Mouse (Mus musculus) limb, embryonic 14.5 days (tissue): ENCODE measurements at regions not wholly inside any gene's neighbourhood (a gene's known extent, or its start where the extent isn't known, plus 50 kb on each side); places are given as distances from the start of the nearest gene placed in this dataset.

Experiments
- ATAC-seq: fragments of 200-750 bp; cut with Nextera tagmentation; 2 replicates; pipeline ENCODE4 v1.8.0; 2017; ENCODE audit warnings: low read depth, moderate number of reproducible peaks, moderate TSS enrichment; ENCODE audit not compliant: low FRiP score
- DNase-seq: peaks from one replicate; pipeline ENCODE4 v3.0.0-alpha.2; 2015; ENCODE audit warnings: low spot score
- H3K27ac ChIP-seq: fragments of 300-500 bp; sonication (generic); replicated peaks from 2 replicates; pipeline ENCODE4 v1.5.1; 2014; ENCODE audit warnings: low read depth, mild to moderate bottlenecking, low read length, moderate library complexity, mixed read lengths
- H3K27me3 ChIP-seq: fragments of 300-500 bp; sonication (generic); 2 replicates; pipeline ENCODE4 v1.6.1; 2014; ENCODE audit warnings: low read length, mixed read lengths; ENCODE audit not compliant: control insufficient read depth, insufficient read depth
- H3K36me3 ChIP-seq: fragments of 300-500 bp; sonication (generic); 2 replicates; pipeline ENCODE4 v1.6.1; 2014; ENCODE audit warnings: mild to moderate bottlenecking, low read length, moderate library complexity, mixed read lengths; ENCODE audit not compliant: control insufficient read depth, insufficient read depth
- H3K4me1 ChIP-seq: fragments of 300-500 bp; sonication (generic); 2 replicates; pipeline ENCODE4 v1.6.1; 2014; ENCODE audit warnings: antibody characterized with exemption, low read length, mixed read lengths; ENCODE audit not compliant: control insufficient read depth, insufficient read depth
- H3K4me2 ChIP-seq: fragments of 300-500 bp; sonication (generic); replicated peaks from 2 replicates; pipeline ENCODE4 v1.6.1; 2014; ENCODE audit warnings: low read depth, mild to moderate bottlenecking, low read length, moderate library complexity; ENCODE audit not compliant: severe bottlenecking
- H3K4me3 ChIP-seq: fragments of 300-500 bp; sonication (generic); replicated peaks from 2 replicates; pipeline ENCODE4 v1.5.1; 2014; ENCODE audit warnings: low read length
- H3K9ac ChIP-seq: fragments of 300-500 bp; sonication (generic); 2 replicates; pipeline ENCODE4 v1.6.1; 2014; ENCODE audit warnings: mild to moderate bottlenecking, low read depth, low read length, moderate library complexity; ENCODE audit not compliant: severe bottlenecking
- H3K9me3 ChIP-seq: fragments of 300-500 bp; sonication (generic); 2 replicates; pipeline ENCODE4 v1.6.1; 2016; ENCODE audit warnings: low read length; ENCODE audit not compliant: control insufficient read depth
- POLR2A ChIP-seq: fragments of 200-500 bp; IDR thresholded peaks from 2 replicates; pipeline ENCODE4 v1.8.0; 2012; ENCODE audit warnings: inconsistent platforms, mild to moderate bottlenecking, moderate library complexity, borderline replicate concordance; ENCODE audit not compliant: insufficient read depth, insufficient read length; ENCODE audit errors: extremely low read depth
- WGBS: fragments of 180-500 bp; shearing (Covaris S2); extraction: QIAGEN DNeasy Blood & Tissue Kit; methylation state at CpG from one replicate; pipeline ENCODE4 v1.1.7; 2014; 5-methylcytosine and 5-hydroxymethylcytosine counted together

- H3K4me1 ChIP-seq = peaks cover 42% of the 10 kb centered on the region
- peak overlapping the region; percentile 95 for H3K27ac ChIP-seq
- H3K4me2 ChIP-seq = peak overlapping the region; percentile 63
- ATAC-seq = no peak
- H3K27me3 ChIP-seq = no peaks in the 10 kb centered on the region
- no peak overlapping the region for H3K9ac ChIP-seq
- 2% methylated on average over 16 of the region's 16 CpGs for WGBS
- peak; percentile 57 for DNase-seq
- H3K9me3 ChIP-seq = no peaks in the 10 kb centered on the region
- H3K36me3 ChIP-seq = no peaks in the 10 kb centered on the region
- no peak overlapping the region for H3K4me3 ChIP-seq
- TF ChIP-seq POLR2A = no peak
These were observed 180.3 kb upstream of the Lrig3 start for GRCm38 (mm10) chr10:125785448-125786196.

GRCm38 (mm10) chr10:125786197-125786879 lies 179.6 kb upstream of the Lrig3 start:
- peak; percentile 47 for DNase-seq
- 4% methylated on average over 10 of the region's 10 CpGs for WGBS

GRCm38 (mm10) chr10:125786880-125787337 lies 179.1 kb upstream of the Lrig3 start:
- Histone ChIP-seq H3K9me3 (no peaks in the 10 kb centered on the region), H3K4me3 (peak overlapping the region; percentile 22), H3K27me3 (no peaks in the 10 kb centered on the region), H3K36me3 (no peaks in the 10 kb centered on the region), H3K4me2 (peak overlapping the region; percentile 63), H3K4me1 (peaks cover 44% of the 10 kb centered on the region), H3K9ac (peak overlapping the region; percentile 43), H3K27ac (peak overlapping the region; percentile 95)
- 0% methylated on average over 17 of the region's 17 CpGs for WGBS
- DNase-seq = peak; percentile 87
- peak; percentile 91 for ATAC-seq
- no peak for TF ChIP-seq POLR2A

More at GRCm38 (mm10) chr10:125786197-125786879, 179.6 kb upstream of the Lrig3 start:
- Histone ChIP-seq H3K27ac (peak overlapping the region; percentile 95), H3K9me3 (no peaks in the 10 kb centered on the region), H3K9ac (peak overlapping the region; percentile 43; the same call in 1 of the 2 replicates), H3K4me1 (peaks cover 46% of the 10 kb centered on the region), H3K4me3 (peak overlapping the region; percentile 22), H3K4me2 (peak overlapping the region; percentile 63), H3K27me3 (no peaks in the 10 kb centered on the region), H3K36me3 (no peaks in the 10 kb centered on the region)
- peak; percentile 62 for ATAC-seq
- TF ChIP-seq POLR2A = no peak

GRCm38 (mm10) chr10:125787441-125788060 lies 178.4 kb upstream of the Lrig3 start:
- peak overlapping the region; percentile 43; the same call in 1 of the 2 replicates for H3K9ac ChIP-seq
- 22% methylated on average over 19 of the region's 19 CpGs for WGBS
- no peak for TF ChIP-seq POLR2A
- no peaks in the 10 kb centered on the region for H3K27me3 ChIP-seq
- no peaks in the 10 kb centered on the region for H3K36me3 ChIP-seq
- peak overlapping the region; percentile 95 for H3K27ac ChIP-seq
- peak; percentile 11; the same call in 1 of the 2 replicates for ATAC-seq
- H3K9me3 ChIP-seq = no peaks in the 10 kb centered on the region
- peak; percentile 33 for DNase-seq
- peaks cover 39% of the 10 kb centered on the region for H3K4me1 ChIP-seq
- peak overlapping the region; percentile 63 for H3K4me2 ChIP-seq
- H3K4me3 ChIP-seq = peak overlapping the region; percentile 22

- TF ChIP-seq POLR2A = no peak
- 94% methylated on average over 2 of the region's 2 CpGs for WGBS
These were observed 177.7 kb upstream of the Lrig3 start for GRCm38 (mm10) chr10:125788262-125788661.

More at GRCm38 (mm10) chr10:125788262-125788661, 177.7 kb upstream of the Lrig3 start:
- ATAC-seq (no peak), DNase-seq (no peak)
- Histone ChIP-seq H3K9ac (no peak overlapping the region), H3K27me3 (no peaks in the 10 kb centered on the region), H3K27ac (peak overlapping the region; percentile 95), H3K4me2 (no peak overlapping the region), H3K9me3 (no peaks in the 10 kb centered on the region), H3K4me1 (peaks cover 37% of the 10 kb centered on the region), H3K36me3 (no peaks in the 10 kb centered on the region), H3K4me3 (no peak overlapping the region)
